Mouse (Mus musculus): ENCODE data around the gene Adarb2. TPM values are rescaled to one million over a fixed set of nuclear protein-coding genes. Genes with fewer than 3 reads are reported as not detected.

Gene Adarb2
- polyA plus RNA-seq, 1 experiment from 2014 or later = not detected

- no peak for DNase-seq (ENCODE audit: low spot score)
- TF ChIP-seq EP300 (IDR thresholded peaks at IDR 0.05) (no peak), CTCF (IDR thresholded peaks at IDR 0.05) (no peak)
- no peaks in the 10 kb centered on the region for H3K27me3 ChIP-seq (replicated peaks; ENCODE audit: insufficient read depth, low read length)
- H3K4me3 ChIP-seq (ENCODE audit: low read depth, low read length) = no peak overlapping the region
- no peak overlapping the region for H3K9ac ChIP-seq (replicated peaks; ENCODE audit: low read depth)
- H3K27ac ChIP-seq (ENCODE audit: low read length) = no peak overlapping the region
- ATAC-seq = no peak
- H3K9me3 ChIP-seq (ENCODE audit: low read length) = no peaks in the 10 kb centered on the region
- no peaks in the 10 kb centered on the region for H3K36me3 ChIP-seq (ENCODE audit: insufficient read depth, low read length)
- WGBS = 78% methylated on average over 8 of the region's 8 CpGs
- H3K4me1 ChIP-seq (ENCODE audit: insufficient read depth, low read depth, low read length) = no peaks in the 10 kb centered on the region
- no peak overlapping the region for H3K4me2 ChIP-seq (replicated peaks; ENCODE audit: low read depth, low read length)
These were observed 408.3 kb downstream of the Adarb2 start for GRCm38 (mm10) chr13:8610956-8611355.

- Histone ChIP-seq H3K27ac (ENCODE audit: low read length) (no peak overlapping the region), H3K9ac (replicated peaks; ENCODE audit: low read depth) (no peak overlapping the region), H3K4me3 (ENCODE audit: low read depth, low read length) (no peak overlapping the region), H3K36me3 (ENCODE audit: insufficient read depth, low read length) (no peaks in the 10 kb centered on the region), H3K4me1 (ENCODE audit: insufficient read depth, low read depth, low read length) (no peaks in the 10 kb centered on the region), H3K4me2 (replicated peaks; ENCODE audit: low read depth, low read length) (no peak overlapping the region), H3K27me3 (replicated peaks; ENCODE audit: insufficient read depth, low read length) (no peaks in the 10 kb centered on the region), H3K9me3 (ENCODE audit: low read length) (no peaks in the 10 kb centered on the region)
- no peak for TF ChIP-seq EP300 (IDR thresholded peaks at IDR 0.05)
- no peak for TF ChIP-seq CTCF (IDR thresholded peaks at IDR 0.05)
- DNase-seq (ENCODE audit: low spot score) (no peak), ATAC-seq (no peak)
- 64% methylated on average over 14 of the region's 14 CpGs for WGBS
These were observed 410.1 kb downstream of the Adarb2 start for GRCm38 (mm10) chr13:8612618-8613391.

DNA sequence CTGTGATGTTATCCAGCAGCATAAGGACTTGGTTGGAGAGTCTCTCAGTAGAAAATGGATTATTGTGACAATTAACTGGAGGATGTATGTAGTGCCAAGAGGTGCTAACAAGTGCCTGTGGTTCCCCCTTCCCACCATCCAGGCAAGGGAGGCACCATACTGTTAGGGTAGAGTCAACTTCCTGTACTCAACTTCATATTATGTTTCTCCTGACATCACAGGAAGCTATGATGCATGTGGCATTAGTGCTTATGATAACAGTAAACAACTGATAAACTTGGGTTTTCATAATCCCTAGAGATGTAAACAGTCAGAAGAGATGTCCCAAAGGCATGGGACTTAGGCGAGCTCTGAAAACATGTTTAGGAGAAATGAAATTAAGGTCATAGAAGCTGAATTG lies 414.0 kb downstream of the Adarb2 start:
- Histone ChIP-seq H3K4me2 (replicated peaks; ENCODE audit: low read depth, low read length) (no peak overlapping the region), H3K27me3 (replicated peaks; ENCODE audit: insufficient read depth, low read length) (no peaks in the 10 kb centered on the region), H3K9me3 (ENCODE audit: low read length) (no peaks in the 10 kb centered on the region), H3K36me3 (ENCODE audit: insufficient read depth, low read length) (no peaks in the 10 kb centered on the region), H3K9ac (replicated peaks; ENCODE audit: low read depth) (no peak overlapping the region), H3K27ac (ENCODE audit: low read length) (no peak overlapping the region), H3K4me3 (ENCODE audit: low read depth, low read length) (no peak overlapping the region), H3K4me1 (ENCODE audit: insufficient read depth, low read depth, low read length) (no peaks in the 10 kb centered on the region)
- WGBS = 71% methylated on average over 1 of the region's 1 CpGs
- no peak for DNase-seq (ENCODE audit: low spot score)
- TF ChIP-seq EP300 (IDR thresholded peaks at IDR 0.05) = peak; percentile 61
- no peak for TF ChIP-seq CTCF (IDR thresholded peaks at IDR 0.05)
- peak; percentile 52 for ATAC-seq

DNA sequence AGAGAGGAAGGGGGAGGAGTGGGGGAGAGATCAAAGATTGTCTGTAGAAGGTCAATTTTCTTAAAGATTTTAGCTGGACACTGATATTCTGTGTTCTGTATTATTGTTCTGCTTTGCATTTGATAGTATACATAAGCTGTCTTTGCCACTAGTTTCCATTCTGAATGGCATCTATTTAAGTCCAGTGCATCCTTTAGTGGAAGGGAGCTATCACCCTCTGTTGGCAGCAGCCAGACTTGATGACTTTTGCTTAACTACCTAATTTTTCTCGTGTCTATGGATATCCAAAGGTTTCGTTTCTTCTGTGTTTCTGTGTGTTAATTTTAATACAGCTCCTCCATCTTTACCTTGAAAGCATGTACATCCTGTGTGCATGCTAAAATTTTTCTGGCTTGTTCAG lies 419.6 kb downstream of the Adarb2 start:
- H3K9me3 ChIP-seq (ENCODE audit: low read length) = no peaks in the 10 kb centered on the region
- H3K4me2 ChIP-seq (replicated peaks; ENCODE audit: low read depth, low read length) = no peak overlapping the region
- H3K9ac ChIP-seq (replicated peaks; ENCODE audit: low read depth) = no peak overlapping the region
- no peak for ATAC-seq
- H3K36me3 ChIP-seq (ENCODE audit: insufficient read depth, low read length) = no peaks in the 10 kb centered on the region
- peak; percentile 24; the same call in 1 of the 2 replicates for TF ChIP-seq CTCF (IDR thresholded peaks at IDR 0.05)
- no peak for TF ChIP-seq EP300 (IDR thresholded peaks at IDR 0.05)
- H3K4me1 ChIP-seq (ENCODE audit: insufficient read depth, low read depth, low read length) = no peaks in the 10 kb centered on the region
- no peaks in the 10 kb centered on the region for H3K27me3 ChIP-seq (replicated peaks; ENCODE audit: insufficient read depth, low read length)
- WGBS = 74% methylated on average over 2 of the region's 2 CpGs
- no peak overlapping the region for H3K27ac ChIP-seq (ENCODE audit: low read length)
- no peak for DNase-seq (ENCODE audit: low spot score)
- H3K4me3 ChIP-seq (ENCODE audit: low read depth, low read length) = no peak overlapping the region

DNA sequence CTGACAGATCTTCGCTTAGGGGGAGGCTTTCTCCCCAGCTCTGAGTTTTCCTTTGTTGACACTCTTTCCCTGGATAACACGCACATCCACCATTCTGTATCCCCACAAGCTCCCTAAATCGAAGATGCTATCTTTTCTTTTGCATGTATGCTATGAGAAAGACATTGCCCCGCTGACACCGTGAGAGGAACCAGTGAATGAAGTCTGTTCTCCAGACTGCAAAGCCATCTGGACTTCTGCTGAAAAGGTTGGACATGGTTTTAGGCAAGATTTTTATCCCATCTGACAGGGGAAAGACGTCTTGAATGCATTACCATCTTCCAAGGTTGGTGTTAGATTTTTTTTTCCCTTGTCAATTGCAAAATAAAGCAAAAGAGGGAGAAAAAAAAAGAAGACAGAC lies 426.9 kb downstream of the Adarb2 start:
- Histone ChIP-seq H3K27ac (ENCODE audit: low read length) (no peak overlapping the region), H3K27me3 (replicated peaks; ENCODE audit: insufficient read depth, low read length) (no peaks in the 10 kb centered on the region), H3K9ac (replicated peaks; ENCODE audit: low read depth) (no peak overlapping the region), H3K4me3 (ENCODE audit: low read depth, low read length) (no peak overlapping the region), H3K4me2 (replicated peaks; ENCODE audit: low read depth, low read length) (no peak overlapping the region), H3K4me1 (ENCODE audit: insufficient read depth, low read depth, low read length) (no peaks in the 10 kb centered on the region), H3K9me3 (ENCODE audit: low read length) (no peaks in the 10 kb centered on the region), H3K36me3 (ENCODE audit: insufficient read depth, low read length) (no peaks in the 10 kb centered on the region)
- DNase-seq (ENCODE audit: low spot score) = no peak
- no peak for ATAC-seq
- WGBS = 76% methylated on average over 6 of the region's 6 CpGs
- no peak for TF ChIP-seq CTCF (IDR thresholded peaks at IDR 0.05)
- no peak for TF ChIP-seq EP300 (IDR thresholded peaks at IDR 0.05)

DNA sequence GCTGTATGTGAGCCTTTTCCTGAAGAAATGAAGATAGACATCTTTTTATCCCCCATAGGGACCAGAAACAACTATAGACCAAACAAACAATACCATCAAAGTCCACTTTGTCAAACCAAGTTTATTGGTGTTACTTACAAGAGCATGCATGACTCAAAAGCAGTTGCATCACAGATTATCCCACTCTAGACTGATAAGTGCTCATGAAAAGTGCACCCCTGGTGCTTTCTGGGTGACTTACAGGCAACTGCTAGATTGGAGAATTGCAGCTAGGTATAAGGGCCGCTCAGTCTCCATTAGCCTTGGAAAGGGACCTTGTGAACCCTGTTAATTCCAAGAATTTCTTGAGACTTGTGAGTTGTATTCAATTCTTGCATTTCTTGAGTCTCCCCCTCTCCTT lies 429.0 kb downstream of the Adarb2 start:
- Histone ChIP-seq H3K9me3 (ENCODE audit: low read length) (no peaks in the 10 kb centered on the region), H3K4me1 (ENCODE audit: insufficient read depth, low read depth, low read length) (no peaks in the 10 kb centered on the region), H3K27me3 (replicated peaks; ENCODE audit: insufficient read depth, low read length) (no peaks in the 10 kb centered on the region), H3K36me3 (ENCODE audit: insufficient read depth, low read length) (no peaks in the 10 kb centered on the region), H3K4me3 (ENCODE audit: low read depth, low read length) (no peak overlapping the region), H3K4me2 (replicated peaks; ENCODE audit: low read depth, low read length) (no peak overlapping the region), H3K9ac (replicated peaks; ENCODE audit: low read depth) (no peak overlapping the region), H3K27ac (ENCODE audit: low read length) (no peak overlapping the region)
- no peak for TF ChIP-seq EP300 (IDR thresholded peaks at IDR 0.05)
- TF ChIP-seq CTCF (IDR thresholded peaks at IDR 0.05) = no peak
- DNase-seq (ENCODE audit: low spot score) = no peak
- ATAC-seq = no peak
- 92% methylated on average over 1 of the region's 1 CpGs for WGBS

All from lung, postnatal 0 days (tissue).